Mouse (Mus musculus): ENCODE data around the gene Atxn7l3b. TPM values are rescaled to one million over a fixed set of nuclear protein-coding genes. Genes with fewer than 3 reads are reported as not detected.
A peak's percentile ranks its signal among the peaks of the same experiment; 100 is the strongest.
"Not testable (repeated sequence)": the region's sequence is repeated elsewhere in the genome, so short reads cannot be mapped to it uniquely, and the experiment has no call there.

Atxn7l3b gene
- total RNA-seq (2017) = 57.5 and 62.7 TPM in 2 replicates

- ATAC-seq (replicated peaks; ENCODE audit: low read depth, poor library complexity, severe bottlenecking) = peak; percentile 87
Measured at GRCm38 (mm10) chr10:112928452-112929221, at the start of gene Atxn7l3b. Gene Atxn7l3b, minus strand, starts transcription at chr10:112929001.

- ATAC-seq (replicated peaks; ENCODE audit: low read depth, poor library complexity, severe bottlenecking) = no peak
Measured at GRCm38 (mm10) chr10:112977586-112977985, 48.8 kb upstream of the Atxn7l3b start.

GRCm38 (mm10) chr10:112973286-112974026 lies 44.7 kb upstream of the Atxn7l3b start:
- no peak for ATAC-seq (replicated peaks; ENCODE audit: low read depth, poor library complexity, severe bottlenecking)

GRCm38 (mm10) chr10:112970002-112970589 lies 41.3 kb upstream of the Atxn7l3b start:
- no peak for ATAC-seq (replicated peaks; ENCODE audit: low read depth, poor library complexity, severe bottlenecking)

GRCm38 (mm10) chr10:112967578-112967977 lies 38.8 kb upstream of the Atxn7l3b start:
- ATAC-seq (replicated peaks; ENCODE audit: low read depth, poor library complexity, severe bottlenecking) = 0 out of 2 replicates have a peak, but pooled peaks have one; percentile 15

- not testable (repeated sequence) for ATAC-seq (replicated peaks; ENCODE audit: low read depth, poor library complexity, severe bottlenecking)
Measured at GRCm38 (mm10) chr10:112962216-112962615, 33.4 kb upstream of the Atxn7l3b start.

GRCm38 (mm10) chr10:112954140-112954539 lies 25.3 kb upstream of the Atxn7l3b start:
- ATAC-seq (replicated peaks; ENCODE audit: low read depth, poor library complexity, severe bottlenecking) = no peak

GRCm38 (mm10) chr10:112948453-112948852 lies 19.7 kb upstream of the Atxn7l3b start:
- ATAC-seq (replicated peaks; ENCODE audit: low read depth, poor library complexity, severe bottlenecking) = no peak

- no peak; the same call in 1 of the 2 replicates for ATAC-seq (replicated peaks; ENCODE audit: low read depth, poor library complexity, severe bottlenecking)
Measured at GRCm38 (mm10) chr10:112929222-112929615, 418 bp upstream of the Atxn7l3b start.

- peak; percentile 36 for ATAC-seq (replicated peaks; ENCODE audit: low read depth, poor library complexity, severe bottlenecking)
Measured at GRCm38 (mm10) chr10:112926961-112927360, 1.8 kb downstream of the Atxn7l3b start.

- ATAC-seq (replicated peaks; ENCODE audit: low read depth, poor library complexity, severe bottlenecking) = no peak
Measured at GRCm38 (mm10) chr10:112926271-112926670, 2.5 kb downstream of the Atxn7l3b start.

- no peak for ATAC-seq (replicated peaks; ENCODE audit: low read depth, poor library complexity, severe bottlenecking)
Measured at GRCm38 (mm10) chr10:112916575-112917190, 12.1 kb downstream of the Atxn7l3b start.

- ATAC-seq (replicated peaks; ENCODE audit: low read depth, poor library complexity, severe bottlenecking) = no peak
Measured at GRCm38 (mm10) chr10:112900243-112900642, 28.6 kb downstream of the Atxn7l3b start.

- ATAC-seq (replicated peaks; ENCODE audit: low read depth, poor library complexity, severe bottlenecking) = no peak
Measured at GRCm38 (mm10) chr10:112899796-112900195, 29.0 kb downstream of the Atxn7l3b start.

- no peak for ATAC-seq (replicated peaks; ENCODE audit: low read depth, poor library complexity, severe bottlenecking)
Measured at GRCm38 (mm10) chr10:112896636-112897035, 32.2 kb downstream of the Atxn7l3b start.

- no peak for ATAC-seq (replicated peaks; ENCODE audit: low read depth, poor library complexity, severe bottlenecking)
Measured at GRCm38 (mm10) chr10:112893622-112894252, 35.1 kb downstream of the Atxn7l3b start.

GRCm38 (mm10) chr10:112884064-112884463 lies 44.7 kb downstream of the Atxn7l3b start:
- no peak for ATAC-seq (replicated peaks; ENCODE audit: low read depth, poor library complexity, severe bottlenecking)

- ATAC-seq (replicated peaks; ENCODE audit: low read depth, poor library complexity, severe bottlenecking) = no peak
Measured at GRCm38 (mm10) chr10:112883688-112884004, 45.2 kb downstream of the Atxn7l3b start.

GRCm38 (mm10) chr10:112882789-112883687 lies 45.8 kb downstream of the Atxn7l3b start:
- ATAC-seq (replicated peaks; ENCODE audit: low read depth, poor library complexity, severe bottlenecking) = no peak
